Mouse (Mus musculus): Measurements from ENCODE around the gene Aurkb. TPM values are rescaled to one million over a fixed set of nuclear protein-coding genes. Genes with fewer than 3 reads are reported as not detected.
"Not testable (repeated sequence)": the region's sequence is repeated elsewhere in the genome, so short reads cannot be mapped to it uniquely, and the experiment has no call there.

The Aurkb gene
- total RNA-seq, 4 experiments from 2014 or later = 1.7 to 2.9 (median 2.3) TPM

DNA sequence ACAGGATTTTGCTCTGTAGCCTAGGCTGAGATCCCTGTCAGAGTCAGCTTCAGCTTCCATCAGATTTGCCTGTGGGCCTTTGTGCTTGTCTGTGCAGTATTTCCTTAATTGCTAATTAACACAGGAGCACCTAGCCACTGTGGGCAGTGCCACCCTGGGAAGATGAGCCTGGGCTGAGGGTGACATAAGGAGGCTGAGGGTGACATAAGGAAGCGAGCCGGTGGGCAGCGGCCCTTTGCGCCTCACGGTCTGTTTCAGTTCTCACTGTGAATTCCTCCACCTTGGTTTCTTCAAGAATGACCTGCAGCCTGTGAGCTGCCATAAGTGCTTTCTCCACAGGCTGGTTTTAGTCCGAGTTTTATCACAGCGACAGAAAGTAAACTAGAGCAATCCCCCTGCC is 36.2 kb downstream of the Aurkb start:
- DNase-seq = no peak

DNA sequence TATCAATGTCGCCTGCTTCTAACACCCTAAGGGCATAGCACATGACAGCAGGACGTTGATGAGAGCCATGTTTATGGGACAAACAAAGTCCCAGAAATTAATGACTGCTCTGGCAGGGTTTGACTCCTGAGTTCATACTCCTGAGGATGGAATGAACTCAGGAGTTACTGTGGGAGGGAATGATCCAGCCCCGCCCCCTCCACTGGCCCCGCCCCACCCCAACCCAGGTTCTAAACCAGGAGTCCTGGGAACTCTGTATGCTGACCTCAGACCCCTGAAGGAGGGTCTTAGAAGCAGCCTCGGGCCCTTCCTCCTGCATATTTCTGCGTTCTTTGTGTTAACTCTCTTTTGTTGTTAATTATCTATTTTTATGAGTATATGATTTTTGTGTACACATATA is 40.2 kb downstream of the Aurkb start:
- DNase-seq = no peak

DNA sequence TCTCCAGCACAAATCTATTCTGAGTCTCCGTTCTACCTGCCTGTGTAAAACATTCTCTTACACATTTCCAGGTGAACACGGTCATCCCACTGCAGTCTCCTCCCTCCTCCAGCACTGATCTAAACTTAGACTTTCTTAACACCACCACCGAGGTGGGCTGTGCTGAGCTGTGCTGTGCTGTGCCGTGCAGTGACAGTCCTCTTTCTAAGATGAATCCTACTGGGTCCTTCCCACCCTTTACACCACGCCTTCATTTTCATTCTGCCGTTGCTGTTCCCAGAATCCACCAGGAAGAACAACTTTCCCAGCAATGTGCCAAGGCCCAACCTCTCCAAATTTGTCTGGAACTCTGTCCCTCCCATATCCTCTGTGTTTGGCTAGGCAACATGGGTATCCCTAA is 40.9 kb downstream of the Aurkb start:
- no peak for DNase-seq

DNA sequence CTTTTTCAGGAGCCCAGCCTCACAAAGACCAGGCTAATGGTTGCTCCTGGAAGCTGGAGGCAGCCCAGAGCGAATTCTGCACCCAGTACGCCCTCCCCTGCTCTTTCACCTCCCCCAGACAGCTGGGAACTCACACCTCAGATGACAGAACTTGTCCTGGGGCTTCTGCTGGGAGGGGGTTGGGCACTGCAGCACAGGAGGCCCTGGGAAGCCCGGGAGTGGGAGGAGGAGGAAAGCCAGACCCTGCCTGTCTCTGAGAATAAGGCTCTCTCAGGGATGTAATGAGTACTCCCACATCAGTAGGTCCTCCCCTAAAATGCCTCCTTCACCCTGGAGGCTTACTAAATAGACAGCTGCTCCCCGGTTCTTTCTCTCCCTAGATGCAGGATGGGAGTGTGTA is 41.6 kb downstream of the Aurkb start:
- no peak for DNase-seq

DNA sequence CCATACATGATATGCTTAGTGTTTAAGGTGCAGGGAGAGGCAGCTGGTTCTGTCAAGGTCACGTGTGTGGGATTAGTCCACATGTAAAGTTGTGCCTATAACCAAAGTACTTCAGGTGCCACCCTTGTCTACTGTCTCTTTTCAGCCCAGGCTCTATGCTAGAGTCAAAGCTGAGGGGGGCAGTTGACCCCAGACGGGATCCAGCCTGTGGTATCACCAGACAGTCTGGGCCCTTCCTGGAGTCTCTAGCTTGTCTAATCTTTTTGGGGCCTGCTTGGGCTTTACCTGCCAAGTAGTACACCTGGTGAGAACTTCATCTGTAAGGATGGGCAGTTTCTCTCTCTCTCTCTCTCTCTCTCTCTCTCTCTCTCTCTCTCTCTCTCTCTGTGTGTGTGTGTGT is 42.1 kb downstream of the Aurkb start:
- DNase-seq = no peak

DNA sequence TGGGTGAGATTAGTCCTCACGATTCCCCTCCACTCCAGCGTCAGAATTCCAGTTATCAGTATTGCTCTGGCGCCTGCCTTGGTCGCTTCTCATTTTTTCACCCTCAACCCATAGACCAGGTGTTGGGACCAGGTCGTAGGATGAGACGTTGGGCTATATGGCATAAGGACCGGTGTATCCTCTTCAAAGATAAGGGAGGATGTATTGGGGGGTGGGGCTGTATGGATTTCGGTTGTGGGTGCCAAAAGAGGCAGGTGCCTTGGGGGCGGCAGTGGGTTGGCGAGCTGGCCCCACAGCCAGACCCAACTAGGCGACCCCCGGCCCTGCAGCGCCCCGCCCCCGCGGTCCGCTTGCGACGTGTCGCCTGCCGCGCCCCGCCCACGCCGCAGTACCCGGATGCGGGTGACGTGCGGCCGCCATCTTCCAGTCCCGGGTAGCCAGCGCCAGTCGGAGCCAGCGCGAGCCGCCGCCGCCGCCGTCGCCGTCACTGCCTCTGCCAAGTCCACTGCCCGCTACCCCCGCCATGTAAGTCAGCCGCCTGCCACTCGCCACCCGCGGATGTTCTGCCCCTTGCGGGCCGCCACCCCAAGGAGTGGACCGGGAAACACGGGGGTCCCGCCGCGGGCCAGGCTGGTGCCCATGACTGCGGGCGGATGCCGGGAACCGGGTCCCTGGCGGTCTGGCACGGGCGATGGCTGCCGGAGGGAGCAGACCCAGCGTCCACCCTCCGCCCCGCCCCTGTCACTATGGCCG is 42.8 kb downstream of the Aurkb start, which contains the start of gene Vamp2:
Gene Vamp2 (plus strand): TSS at position 388 of the 753 bp plus-strand sequence.
- peak; percentile 83 for DNase-seq

DNA sequence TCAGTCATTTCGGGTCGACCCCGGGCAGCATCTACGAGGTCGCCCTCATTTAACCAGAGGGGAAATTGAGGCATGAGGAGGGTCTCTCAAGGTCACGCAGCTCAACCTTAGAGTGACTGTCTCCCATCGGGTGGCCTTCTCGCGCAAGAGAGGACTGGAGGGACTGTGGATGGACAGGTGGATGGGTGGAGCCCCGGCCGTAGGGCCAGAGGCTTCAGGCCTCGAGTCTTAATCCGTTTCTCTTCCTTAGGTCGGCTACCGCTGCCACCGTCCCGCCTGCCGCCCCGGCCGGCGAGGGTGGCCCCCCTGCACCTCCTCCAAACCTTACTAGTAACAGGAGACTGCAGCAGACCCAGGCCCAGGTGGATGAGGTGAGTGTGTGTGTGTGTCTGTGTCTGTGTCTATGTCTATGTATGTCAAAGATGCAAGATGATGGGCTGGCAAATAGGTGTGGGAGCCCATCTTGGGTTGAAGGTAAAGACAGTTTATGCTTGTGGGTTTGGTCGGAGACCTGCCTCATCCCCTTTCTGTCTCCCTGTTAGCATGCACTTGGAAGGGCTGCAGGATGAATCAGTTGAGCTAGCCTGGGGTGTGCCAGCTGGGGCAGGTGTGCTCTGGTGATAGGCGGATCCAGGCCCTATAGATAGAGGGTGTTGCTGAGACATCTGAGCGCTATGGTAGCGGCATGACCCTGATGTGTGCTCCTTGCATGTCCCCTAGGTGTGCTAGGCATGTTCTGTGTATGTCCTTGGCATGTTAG is 43.6 kb downstream of the Aurkb start:
- DNase-seq = no peak

DNA sequence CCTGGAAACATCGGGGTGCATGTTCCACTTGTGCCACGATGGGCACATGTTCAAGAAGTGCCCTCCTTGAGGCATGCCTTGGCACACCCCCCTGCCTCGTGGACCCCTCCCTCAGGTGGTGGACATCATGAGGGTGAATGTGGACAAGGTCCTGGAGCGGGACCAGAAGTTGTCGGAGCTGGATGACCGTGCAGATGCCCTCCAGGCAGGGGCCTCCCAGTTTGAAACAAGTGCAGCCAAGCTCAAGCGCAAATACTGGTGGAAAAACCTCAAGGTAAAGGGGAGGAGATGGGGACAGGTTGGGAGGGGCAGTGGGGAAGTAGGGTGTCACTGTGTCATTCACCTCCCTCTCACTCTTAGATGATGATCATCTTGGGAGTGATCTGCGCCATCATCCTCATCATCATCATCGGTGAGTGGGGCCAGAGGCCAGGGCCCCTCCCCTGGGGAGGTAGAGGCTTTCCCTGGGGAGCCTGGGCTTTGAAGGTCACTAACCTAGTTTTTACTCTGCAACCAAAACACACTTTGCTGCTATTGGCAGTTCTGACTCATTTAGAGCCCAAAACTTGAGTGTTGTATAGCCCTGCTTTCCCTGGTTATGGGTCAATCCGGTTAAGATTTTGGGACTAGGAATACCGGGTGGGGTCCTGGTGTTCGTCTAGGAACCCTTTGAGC is 44.3 kb downstream of the Aurkb start:
- DNase-seq = no peak

DNA sequence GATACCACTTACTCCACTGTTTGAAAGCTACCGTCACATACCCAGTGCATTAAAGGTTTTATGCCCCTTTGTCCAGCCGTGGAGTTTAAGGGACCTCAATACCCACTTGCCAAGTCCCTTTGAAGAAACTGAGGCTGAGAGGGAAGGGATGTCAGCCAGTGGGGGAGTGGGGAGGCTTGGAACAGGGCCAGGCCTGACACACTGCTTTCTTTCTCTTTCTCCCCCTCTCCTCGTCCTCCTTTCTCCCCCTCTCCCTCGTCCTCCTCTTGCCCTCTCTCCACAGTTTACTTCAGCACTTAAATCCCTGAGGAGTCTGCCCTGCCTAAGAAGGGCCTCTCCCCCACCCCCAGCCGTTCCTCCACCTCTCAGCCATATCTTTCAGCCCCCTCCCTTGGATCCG is 44.9 kb downstream of the Aurkb start:
- DNase-seq = no peak

DNA sequence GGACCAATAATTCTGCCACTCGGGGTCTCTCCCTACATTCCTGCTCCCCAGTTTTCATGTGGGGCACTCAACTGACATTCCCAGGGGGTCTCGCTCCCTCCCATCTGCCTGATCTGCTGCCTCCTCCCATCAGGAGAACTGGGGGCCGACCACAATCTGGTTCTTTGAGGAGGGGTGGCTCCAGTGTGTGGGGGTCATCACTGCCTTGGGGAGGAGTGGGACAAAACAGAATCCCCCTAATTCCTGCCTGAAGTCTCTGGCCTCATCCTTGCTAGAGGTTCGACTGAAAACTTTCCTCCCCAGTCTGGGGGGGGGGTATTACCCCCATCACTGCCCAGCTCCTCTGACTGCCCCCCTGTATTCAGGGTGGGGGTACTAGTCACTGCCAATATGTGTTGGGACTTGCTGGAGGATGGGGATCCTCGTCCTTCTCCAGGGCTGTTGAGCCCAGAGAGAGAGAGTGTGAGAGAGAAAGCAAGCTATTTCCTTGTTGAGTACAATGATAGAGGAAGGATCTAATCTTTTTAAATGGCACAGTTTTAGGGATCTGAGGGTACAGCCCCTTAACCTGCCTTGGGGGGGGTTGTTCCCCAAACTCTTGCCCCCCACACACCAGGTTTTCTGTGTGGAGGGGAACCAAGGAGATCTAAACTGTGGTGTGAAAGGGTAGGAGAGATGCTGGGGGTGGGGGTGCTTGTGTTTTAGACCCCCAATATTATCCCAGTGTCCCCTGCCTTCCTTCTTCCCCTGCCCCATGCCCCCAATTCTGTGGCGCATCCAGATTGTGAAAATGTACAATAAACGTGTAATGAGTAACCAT is 46.3 kb downstream of the Aurkb start:
- DNase-seq = no peak

DNA sequence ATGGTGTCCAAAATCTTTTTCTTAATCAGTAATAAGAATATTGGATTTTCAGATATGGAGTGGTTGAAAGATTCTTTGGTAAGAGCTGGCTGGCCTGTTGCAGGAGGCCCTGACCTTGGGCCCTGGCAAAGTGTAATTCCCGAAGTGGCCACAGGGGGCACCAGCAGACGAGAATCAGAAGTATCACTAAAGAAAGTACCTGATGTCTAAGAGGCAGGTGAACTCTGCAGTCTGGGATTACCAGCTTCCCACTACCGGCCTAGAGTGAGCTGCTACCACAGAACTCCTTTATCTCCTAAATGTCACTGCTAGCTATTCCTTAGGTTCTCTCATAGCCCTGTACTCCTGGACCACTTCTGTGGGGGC is 46.9 kb downstream of the Aurkb start:
- peak; percentile 83 for DNase-seq

DNA sequence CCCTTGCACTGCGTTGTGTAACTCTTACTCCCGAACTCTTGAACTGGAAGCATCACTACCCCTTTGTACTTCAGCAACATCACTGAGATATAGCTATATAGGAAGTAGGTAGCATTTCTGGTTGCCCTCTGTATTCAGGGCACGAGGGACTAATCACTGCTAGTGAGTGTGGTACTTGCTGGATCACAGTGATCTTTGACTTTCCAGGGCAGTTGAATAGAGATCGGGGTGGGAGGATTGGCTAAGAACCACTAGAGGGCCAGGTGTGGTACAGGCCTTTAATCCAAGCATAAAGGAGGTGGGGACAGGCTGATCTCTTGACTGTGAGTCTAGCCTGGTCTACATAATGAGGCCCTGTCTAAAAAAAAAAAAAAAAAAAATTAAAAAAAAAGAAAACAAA is 47.4 kb downstream of the Aurkb start:
- no peak for DNase-seq

DNA sequence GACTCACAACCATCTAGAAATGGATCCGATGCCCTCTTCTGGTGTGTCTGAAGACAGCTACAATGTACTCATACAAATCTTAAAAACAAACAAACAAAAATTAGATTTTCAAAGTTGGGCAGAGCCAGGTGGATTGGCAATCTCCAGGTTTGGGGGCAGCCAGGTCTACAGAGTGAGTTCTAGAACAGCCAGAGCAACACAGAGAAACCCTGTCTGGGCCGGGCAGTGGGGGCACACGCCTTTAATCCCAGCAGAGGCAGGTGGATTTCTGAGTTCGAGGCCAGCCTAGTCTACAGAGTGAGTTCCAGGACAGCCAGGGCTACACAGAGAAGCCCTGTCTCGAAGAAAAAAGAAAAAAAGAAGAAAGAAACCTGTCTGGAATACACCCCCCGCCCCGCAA is 48.4 kb downstream of the Aurkb start:
- DNase-seq = not testable (repeated sequence)

DNA sequence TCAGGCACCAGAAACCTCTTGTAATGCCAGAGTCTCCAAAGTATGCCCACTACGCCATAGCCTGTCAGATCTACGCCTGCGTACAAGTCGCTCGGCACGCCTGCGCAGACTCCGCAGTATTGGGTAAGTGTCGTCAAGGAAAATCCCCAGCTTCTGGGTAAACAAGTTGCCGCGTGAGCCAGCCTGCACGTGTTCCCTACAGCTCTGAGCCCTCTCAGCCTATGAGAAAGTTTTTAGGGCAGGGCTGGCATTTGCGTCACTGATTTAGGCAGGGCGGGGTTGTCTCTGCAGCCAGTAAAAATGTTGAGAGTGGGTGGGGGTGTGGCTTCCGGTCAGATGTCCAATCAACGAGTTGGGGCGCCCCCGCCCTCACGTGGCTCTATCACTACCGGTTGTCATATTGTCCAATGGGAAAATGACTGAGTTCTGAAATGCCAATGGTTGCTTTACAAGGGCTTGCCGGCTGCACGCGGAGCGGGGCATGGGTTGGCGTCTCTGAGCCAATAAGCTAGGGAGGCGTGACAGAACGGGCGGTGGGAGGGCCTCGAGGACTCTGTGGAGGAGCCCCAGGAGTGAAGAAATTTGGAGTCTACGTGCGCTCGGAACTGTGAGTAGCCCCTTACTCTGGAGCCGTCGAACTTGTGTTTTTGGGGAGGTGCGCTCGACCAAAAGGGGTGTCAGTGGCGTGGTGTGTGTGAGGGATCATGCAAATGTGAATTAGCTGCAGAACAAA is 49.4 kb downstream of the Aurkb start, which contains the start of gene Per1:
Gene Per1 (plus strand): TSS at position 521 of the 733 bp plus-strand sequence.
- peak; percentile 100 for DNase-seq

DNA sequence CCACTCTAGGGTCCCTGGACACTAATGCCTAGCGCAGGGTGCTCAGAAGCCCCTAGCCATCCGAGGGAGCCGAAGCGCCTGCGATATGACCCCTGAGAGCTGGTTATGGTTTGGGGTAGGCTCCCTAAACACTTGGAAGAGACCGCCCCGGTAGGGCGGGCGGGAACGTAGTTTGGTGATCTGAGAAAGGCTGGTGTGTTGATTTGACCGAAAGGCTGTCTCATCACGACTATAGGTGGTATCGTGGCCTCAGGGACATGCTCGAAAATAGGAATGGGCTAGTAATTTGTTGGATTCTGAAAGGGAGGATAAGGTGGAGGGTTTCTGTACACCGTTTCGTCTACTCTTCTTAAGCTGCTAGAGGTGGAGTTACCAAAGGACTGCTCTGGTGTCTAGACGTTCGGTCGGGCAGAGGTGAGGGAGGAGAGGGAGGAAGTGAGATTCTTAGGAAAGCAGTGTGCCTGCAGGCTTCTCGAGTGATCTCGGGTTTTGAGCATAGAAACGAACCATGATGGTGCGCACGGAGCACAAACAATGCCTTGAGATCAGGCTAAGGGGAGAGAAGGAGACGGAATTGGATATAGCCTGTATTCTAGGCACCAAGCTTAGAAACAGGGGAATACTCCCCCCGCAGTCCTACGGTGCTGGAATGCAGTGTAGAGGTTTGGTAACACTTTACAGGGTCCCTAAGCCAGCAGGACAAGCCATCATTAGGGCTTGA is 50.2 kb downstream of the Aurkb start:
- no peak for DNase-seq

DNA sequence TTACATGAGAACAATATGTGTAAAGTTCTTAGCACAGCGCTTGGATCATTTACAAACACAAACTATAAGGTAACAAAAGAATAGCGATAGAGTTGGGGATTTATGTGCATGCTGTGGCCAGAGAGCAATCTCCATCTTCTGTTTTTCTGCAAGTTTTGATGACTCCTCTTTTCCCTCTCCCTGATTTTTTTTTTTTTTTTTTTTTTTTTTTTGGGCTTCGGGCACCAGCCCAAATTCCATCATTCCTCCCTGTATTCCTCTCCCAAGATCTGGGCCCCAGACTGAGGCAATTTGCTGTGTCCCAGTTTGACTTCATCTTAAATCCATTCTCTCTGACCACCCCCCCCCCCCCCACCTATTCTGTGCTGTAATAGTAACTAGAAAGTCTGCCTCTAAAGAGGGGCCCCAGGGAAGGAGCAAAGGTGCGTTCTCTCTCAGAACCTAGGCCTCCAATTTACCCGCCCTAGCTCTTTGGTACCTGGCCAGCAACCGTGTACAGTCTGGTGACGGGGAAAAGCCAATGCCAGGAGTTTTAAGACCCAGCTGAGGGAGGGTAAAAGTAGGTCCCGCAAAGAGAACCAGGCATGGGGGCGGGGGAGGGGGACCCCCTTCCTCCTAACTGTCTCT is 51.0 kb downstream of the Aurkb start:
- DNase-seq = no peak

DNA sequence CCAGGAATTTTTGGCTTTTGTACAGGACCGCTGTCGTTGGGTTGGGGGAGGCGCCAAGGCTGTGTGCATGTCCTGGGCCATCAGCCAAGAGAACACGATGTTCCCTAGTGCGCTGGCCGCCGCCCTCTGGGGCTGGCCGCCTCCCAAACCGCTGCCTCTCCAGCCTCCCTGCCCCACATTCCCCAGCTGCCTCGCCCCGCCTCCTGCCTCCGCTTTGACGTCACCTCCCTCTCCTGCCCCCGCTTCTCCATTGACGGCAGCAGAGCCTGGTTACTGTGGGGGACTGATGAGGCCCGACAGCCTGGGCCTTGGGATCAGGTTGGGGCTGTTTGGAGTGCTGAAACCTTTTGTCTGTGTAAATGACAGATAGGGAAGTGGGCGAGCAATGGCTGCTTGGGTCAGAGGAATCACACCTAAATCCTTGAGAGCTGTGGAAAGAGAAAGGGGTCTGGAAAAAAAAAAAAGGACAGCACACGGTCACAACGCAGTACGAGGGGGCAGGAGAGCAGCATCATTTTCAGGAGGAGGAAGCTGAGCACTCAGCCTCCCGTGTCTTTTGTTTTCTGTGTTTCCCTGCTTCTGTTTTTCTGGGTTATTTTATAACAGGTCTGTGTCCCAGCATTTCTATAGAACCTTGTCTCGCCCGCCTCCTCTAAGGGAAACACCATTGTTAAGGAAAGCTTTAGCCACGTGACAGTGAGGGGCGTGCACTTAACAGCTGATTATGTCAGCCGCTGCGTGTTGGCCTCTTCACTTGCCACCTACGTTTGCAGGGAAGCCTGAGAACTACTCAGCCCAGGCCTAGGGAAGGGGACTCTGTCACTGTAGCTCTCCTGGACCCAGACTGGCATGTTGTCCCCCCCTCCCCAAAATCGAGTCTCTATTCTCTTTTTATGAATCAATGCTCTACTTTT is 51.8 kb downstream of the Aurkb start:
- peak; percentile 99 for DNase-seq

DNA sequence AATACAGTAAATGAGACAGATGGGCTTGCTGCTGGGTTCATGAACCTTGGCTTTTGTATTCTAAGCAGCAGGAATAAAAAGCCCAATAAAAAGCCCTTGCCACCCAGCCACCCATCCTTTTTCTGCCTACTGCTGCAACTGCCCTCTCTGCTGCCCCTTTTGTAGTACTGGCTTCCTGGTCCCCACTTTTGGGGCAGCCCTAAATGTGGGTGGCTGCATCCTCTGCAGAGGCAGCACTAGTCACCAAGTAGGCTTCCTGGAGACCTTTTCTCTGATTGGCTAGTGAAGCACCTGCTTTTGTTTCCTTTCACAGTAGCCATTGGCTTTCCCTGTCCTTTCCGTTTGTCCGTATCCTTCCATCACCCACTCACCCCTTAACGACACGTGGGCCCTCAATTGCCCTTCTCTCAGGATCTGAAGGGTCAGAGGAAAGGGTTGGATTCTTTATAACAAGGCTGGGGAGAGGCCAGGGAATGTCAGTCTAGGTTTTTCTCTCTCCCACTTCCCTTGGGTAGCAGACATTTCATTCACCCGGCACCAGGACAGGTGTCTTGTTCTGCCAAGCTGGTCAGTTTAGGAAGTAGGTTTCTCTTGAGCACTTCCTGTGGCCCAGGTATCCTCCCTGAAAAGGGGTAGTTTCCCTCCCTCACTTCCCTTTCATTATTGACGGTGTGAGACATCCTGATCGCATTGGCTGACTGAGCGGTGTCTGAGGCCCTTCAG is 52.8 kb downstream of the Aurkb start:
- DNase-seq = no peak

DNA sequence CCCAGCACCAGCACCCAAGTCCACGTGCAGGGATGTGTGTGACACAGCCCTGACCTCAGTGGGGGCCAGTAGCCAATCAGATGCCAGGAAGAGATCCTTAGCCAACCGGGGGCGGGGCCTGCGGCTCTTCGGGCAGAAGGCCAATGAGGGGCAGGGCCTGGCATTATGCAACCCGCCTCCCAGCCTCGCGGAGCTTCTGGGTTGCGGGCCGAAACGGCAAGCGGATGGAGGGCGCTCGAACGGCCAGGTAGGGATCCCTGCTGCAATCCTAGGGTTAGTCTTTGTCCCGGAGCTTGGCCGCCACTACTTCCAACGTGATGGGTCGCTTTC is 53.3 kb downstream of the Aurkb start:
- peak; percentile 98 for DNase-seq

All from adrenal gland, adult 8-10 months (tissue).